Mouse (Mus musculus): Measurements from ENCODE around the gene Tm4sf19. TPM values are rescaled to one million over a fixed set of nuclear protein-coding genes. Genes with fewer than 3 reads are reported as not detected.
"Not testable (repeated sequence)": the region's sequence is repeated elsewhere in the genome, so short reads cannot be mapped to it uniquely, and the experiment has no call there.

The Tm4sf19 gene
- polyA plus RNA-seq, 1 experiment from 2014 or later = not detected

DNA sequence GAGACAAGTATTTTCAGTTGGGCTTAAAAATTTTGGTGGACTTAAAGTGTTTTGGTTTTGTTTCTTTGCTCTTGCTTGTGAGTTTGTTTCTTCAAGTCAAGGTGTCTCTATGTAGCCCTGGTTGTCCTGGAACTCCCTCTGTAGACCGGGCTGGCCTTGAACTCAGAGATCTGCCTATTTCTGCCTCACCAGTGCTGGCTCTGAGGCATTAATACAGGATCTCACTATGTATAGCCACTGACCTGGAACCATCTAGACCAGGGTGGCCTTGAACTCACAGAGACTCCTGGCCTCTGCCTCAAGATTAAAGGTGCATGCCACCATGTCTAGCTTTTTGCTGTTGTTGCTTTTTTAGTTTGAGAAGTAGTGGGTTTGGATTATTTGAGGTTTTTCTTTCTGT lies 31.6 kb downstream of the Tm4sf19 start:
- H3K36me3 ChIP-seq = no peaks in the 10 kb centered on the region
- H3K4me2 ChIP-seq = peak overlapping the region; percentile 87
- no peak overlapping the region for H3K9ac ChIP-seq
- no peak overlapping the region for H3K27ac ChIP-seq
- H3K27me3 ChIP-seq = no peaks in the 10 kb centered on the region
- WGBS = 100% methylated on average over 1 of the region's 1 CpGs
- H3K4me1 ChIP-seq = peaks cover 14% of the 10 kb centered on the region
- peak overlapping the region; percentile 74 for H3K4me3 ChIP-seq (replicated peaks)
- H3K9me3 ChIP-seq (replicated peaks) = no peaks in the 10 kb centered on the region
- no peak for ATAC-seq (replicated peaks; ENCODE audit: low FRiP score)

DNA sequence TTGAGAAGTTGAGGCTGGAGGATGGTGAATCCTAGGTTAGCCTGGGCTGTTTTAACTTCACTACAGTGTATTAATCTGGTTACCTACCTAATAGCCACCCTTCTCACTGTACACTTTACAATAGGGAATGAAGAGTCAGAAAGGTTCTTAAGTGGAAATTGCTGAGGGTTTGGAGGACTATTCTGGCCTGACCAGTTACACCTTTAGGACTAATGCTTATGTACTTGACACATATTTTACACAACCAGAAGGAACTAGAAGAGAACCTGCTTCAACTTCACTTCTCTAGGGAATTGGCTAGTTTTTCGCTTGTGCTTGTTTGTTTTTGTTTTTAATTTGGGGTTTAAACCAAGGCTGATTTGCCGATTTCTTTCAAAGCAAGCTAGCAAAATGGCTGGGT lies 32.8 kb downstream of the Tm4sf19 start:
- Histone ChIP-seq H3K4me2 (no peak overlapping the region), H3K9ac (no peak overlapping the region), H3K27ac (no peak overlapping the region), H3K9me3 (replicated peaks) (no peaks in the 10 kb centered on the region), H3K4me1 (peaks cover 14% of the 10 kb centered on the region), H3K4me3 (replicated peaks) (no peak overlapping the region), H3K27me3 (no peaks in the 10 kb centered on the region), H3K36me3 (no peaks in the 10 kb centered on the region)
- WGBS = 83% methylated on average over 2 of the region's 2 CpGs
- ATAC-seq (replicated peaks; ENCODE audit: low FRiP score) = no peak

DNA sequence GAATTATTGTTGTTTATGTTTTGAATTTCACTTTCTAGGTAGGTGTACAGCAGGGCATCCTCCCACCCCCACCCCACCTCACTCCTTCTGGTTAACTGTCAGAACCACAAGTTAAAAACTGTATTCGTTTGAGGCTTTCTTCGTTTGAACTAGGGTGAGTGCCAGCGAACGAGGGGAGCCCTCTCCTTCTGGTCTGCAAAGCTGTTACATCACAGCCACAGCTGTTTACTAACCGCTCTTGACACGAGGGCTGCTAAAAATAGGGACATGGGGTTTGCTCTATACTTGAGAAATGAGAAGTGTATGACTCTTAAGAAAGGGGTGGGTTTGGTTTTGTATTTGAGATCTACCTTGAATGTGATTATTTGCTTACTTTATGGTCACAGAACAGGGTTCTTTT lies 33.8 kb downstream of the Tm4sf19 start:
- Histone ChIP-seq H3K9ac (no peak overlapping the region), H3K27ac (no peak overlapping the region), H3K4me1 (peaks cover 14% of the 10 kb centered on the region), H3K4me3 (replicated peaks) (no peak overlapping the region), H3K36me3 (no peaks in the 10 kb centered on the region), H3K4me2 (no peak overlapping the region), H3K27me3 (no peaks in the 10 kb centered on the region), H3K9me3 (replicated peaks) (no peaks in the 10 kb centered on the region)
- whole genome bisulfite sequencing = 60% methylated on average over 6 of the region's 6 CpGs
- no peak for ATAC-seq (replicated peaks; ENCODE audit: low FRiP score)

DNA sequence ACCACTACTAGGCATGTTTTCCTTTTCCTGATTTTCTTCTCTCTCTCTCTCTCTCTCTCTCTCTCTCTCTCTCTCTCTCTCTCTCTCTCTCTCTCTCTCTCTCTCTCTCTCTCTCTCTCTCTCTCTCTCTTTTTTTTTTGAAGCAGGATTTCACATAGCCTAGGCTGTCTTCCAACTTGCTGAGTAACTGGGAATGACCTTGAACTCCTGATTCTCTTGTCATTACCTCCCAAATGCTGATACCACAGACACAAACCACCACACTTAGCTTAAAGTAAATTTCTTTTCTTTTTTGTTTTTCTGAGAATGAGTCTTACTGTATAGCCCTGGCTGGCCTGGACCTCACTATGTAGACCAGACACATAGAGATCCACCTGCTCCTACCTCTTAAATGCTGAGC lies 34.4 kb downstream of the Tm4sf19 start:
- Histone ChIP-seq H3K36me3 (no peaks in the 10 kb centered on the region), H3K9ac (no peak overlapping the region), H3K9me3 (replicated peaks) (no peaks in the 10 kb centered on the region), H3K4me1 (peaks cover 11% of the 10 kb centered on the region), H3K4me3 (replicated peaks) (no peak overlapping the region), H3K4me2 (no peak overlapping the region), H3K27me3 (no peaks in the 10 kb centered on the region), H3K27ac (no peak overlapping the region)
- ATAC-seq (replicated peaks; ENCODE audit: low FRiP score) = no peak

DNA sequence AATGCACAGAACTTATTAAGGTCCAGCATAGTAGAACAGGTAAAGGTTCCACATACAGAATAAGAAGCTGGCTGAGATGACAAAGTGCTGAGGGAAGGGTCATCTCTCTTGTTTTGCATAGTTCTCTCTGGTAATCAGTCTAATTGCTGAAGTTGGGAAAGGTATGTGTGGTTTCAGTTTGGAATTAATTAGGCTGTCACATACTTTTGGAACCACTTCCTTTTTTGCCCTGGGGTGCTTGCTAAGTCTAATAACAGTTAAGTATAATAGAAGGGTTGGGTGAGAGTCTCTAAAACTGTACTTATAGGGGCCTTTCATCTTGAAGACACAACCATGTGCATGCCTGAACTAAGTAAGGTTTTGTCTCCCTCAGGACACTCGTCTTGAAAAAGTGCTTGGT lies 36.4 kb downstream of the Tm4sf19 start:
- Histone ChIP-seq H3K36me3 (peaks cover 3% of the 10 kb centered on the region; the same call in 1 of the 2 replicates), H3K27me3 (no peaks in the 10 kb centered on the region), H3K4me2 (no peak overlapping the region), H3K27ac (no peak overlapping the region), H3K4me1 (peaks cover 3% of the 10 kb centered on the region), H3K9ac (no peak overlapping the region), H3K4me3 (replicated peaks) (no peak overlapping the region), H3K9me3 (replicated peaks) (no peaks in the 10 kb centered on the region)
- no peak for ATAC-seq (replicated peaks; ENCODE audit: low FRiP score)
- 75% methylated on average over 1 of the region's 1 CpGs for whole genome bisulfite sequencing

DNA sequence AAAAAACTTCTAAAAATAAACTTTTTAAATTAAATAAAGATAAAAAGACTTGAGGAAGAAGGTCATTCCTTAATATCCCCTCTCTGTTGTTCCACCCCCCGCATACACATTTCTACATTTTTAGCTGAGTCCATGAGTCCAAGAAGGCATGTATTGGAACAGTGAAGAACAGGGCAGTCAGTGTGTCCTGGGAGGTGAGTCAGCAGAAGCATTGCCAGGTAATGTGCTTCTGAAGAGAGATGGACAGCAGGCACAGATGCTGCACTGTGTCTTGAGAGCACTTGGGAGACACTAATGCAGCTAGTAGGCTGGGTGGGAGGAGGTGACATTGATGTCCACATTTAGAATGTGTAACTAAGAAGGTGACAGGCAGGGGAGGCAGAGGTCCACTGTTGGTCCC lies 37.0 kb downstream of the Tm4sf19 start:
- H3K4me2 ChIP-seq = no peak overlapping the region
- H3K4me3 ChIP-seq (replicated peaks) = no peak overlapping the region
- H3K9me3 ChIP-seq (replicated peaks) = no peaks in the 10 kb centered on the region
- H3K27ac ChIP-seq = no peak overlapping the region
- peaks cover 3% of the 10 kb centered on the region; the same call in 1 of the 2 replicates for H3K36me3 ChIP-seq
- WGBS = 94% methylated on average over 1 of the region's 1 CpGs
- no peak overlapping the region for H3K9ac ChIP-seq
- no peak for ATAC-seq (replicated peaks; ENCODE audit: low FRiP score)
- no peaks in the 10 kb centered on the region for H3K27me3 ChIP-seq
- no peaks in the 10 kb centered on the region for H3K4me1 ChIP-seq

DNA sequence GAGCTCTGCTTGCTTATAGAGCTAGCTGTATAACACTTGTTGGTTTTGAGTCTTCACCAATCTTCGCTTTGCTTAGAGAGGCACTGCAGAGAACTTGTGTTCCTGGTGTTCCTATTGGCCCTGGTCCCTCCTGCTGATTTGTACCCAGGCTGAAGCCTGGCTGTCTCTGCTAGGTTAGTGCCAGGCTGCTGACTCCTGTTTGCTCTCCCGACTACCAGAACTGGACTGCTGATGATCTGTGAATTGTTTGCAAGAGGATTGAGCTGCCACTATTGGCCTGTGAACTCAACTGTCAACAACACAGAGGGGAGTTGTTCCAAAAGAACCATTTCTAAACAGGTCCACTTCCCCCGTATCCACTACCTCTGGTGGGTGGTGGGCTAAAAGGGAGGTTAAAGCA lies 41.1 kb downstream of the Tm4sf19 start:
- peaks cover 3% of the 10 kb centered on the region; the same call in 1 of the 2 replicates for H3K36me3 ChIP-seq
- no peak overlapping the region for H3K9ac ChIP-seq
- H3K27me3 ChIP-seq = no peaks in the 10 kb centered on the region
- 86% methylated on average over 3 of the region's 3 CpGs for WGBS
- no peak overlapping the region for H3K4me2 ChIP-seq
- H3K4me3 ChIP-seq (replicated peaks) = no peak overlapping the region
- no peaks in the 10 kb centered on the region for H3K9me3 ChIP-seq (replicated peaks)
- no peak overlapping the region for H3K27ac ChIP-seq
- ATAC-seq (replicated peaks; ENCODE audit: low FRiP score) = no peak
- no peaks in the 10 kb centered on the region for H3K4me1 ChIP-seq

DNA sequence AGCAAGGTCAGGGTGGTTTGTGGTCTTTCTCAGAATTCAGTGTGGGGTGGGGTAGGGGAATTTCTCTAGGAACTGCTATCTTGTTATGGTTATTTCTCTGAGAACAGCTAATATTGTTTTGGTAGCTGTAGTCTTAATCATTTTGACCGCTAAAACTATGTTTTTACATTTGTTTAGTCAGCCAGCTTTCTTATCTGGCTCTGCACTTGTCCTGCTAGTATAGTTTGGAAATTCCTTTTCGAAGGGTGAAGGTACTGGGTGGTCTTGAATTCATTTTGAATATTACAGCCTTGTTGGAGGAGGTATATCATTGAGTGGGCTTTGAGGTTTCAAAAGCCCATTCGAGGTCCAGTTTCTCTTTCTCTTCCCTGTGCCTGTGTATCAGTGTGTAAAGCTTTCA lies 44.3 kb downstream of the Tm4sf19 start:
- not testable (repeated sequence) for H3K9me3 ChIP-seq (replicated peaks); H3K4me3 ChIP-seq (replicated peaks); H3K9ac ChIP-seq; H3K4me1 ChIP-seq; H3K27ac ChIP-seq; H3K27me3 ChIP-seq; H3K4me2 ChIP-seq; H3K36me3 ChIP-seq; ATAC-seq (replicated peaks; ENCODE audit: low FRiP score)
- WGBS = 90% methylated on average over 3 of the region's 3 CpGs

DNA sequence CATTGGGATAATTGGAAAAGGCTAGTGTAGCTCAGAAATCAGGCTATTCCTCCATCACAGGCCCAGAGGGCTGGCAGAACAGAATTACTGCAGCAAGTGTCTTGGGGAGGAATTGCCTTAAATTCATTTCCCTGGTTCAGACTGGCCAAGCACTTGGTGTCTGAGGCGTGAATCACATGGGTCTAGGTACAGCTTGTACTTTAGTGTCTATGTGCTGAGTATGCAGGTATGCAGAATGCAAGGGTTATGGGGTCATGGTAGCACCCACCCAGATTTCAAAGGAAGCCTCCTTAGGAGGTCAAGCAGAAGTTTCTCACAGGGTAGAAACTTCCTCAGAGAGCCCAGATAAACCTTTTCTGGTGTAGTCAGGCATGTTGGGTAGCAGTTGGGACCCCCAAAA lies 45.3 kb downstream of the Tm4sf19 start:
- Histone ChIP-seq H3K27ac (no peak overlapping the region), H3K27me3 (no peaks in the 10 kb centered on the region), H3K4me3 (replicated peaks) (no peak overlapping the region), H3K9ac (no peak overlapping the region), H3K36me3 (no peaks in the 10 kb centered on the region), H3K4me1 (no peaks in the 10 kb centered on the region), H3K9me3 (replicated peaks) (no peaks in the 10 kb centered on the region), H3K4me2 (no peak overlapping the region)
- 89% methylated on average over 1 of the region's 1 CpGs for WGBS
- no peak for ATAC-seq (replicated peaks; ENCODE audit: low FRiP score)

DNA sequence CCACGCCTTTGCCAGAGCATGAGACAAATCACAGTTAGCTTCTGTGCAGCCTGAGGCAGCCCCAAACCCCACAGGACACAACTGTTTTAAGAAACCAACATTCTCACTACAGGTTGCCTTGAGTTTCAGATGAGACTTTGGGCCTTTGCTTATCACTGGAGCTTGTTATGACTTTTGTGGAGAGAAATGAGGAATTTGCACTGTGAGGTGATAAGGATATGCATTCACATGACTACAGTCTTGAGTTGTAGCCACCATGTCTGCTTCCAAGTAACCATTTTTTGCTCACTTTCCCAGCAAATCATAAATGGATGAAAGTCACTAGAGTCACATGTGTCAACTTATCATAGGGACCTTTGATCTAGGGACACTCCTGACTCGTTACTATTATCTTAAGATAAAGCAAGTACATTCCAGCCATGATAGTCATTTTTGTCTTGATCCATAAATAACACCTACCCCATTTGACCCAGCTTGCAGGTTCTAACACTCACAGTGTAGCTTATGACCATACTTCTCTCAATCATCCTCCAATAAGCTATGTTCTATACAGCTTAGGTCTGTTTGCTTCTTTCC lies 46.3 kb downstream of the Tm4sf19 start:
- Histone ChIP-seq H3K27me3 (no peaks in the 10 kb centered on the region), H3K4me3 (replicated peaks) (no peak overlapping the region), H3K27ac (no peak overlapping the region), H3K4me1 (no peaks in the 10 kb centered on the region), H3K9ac (no peak overlapping the region), H3K4me2 (no peak overlapping the region), H3K9me3 (replicated peaks) (no peaks in the 10 kb centered on the region), H3K36me3 (0 out of 2 replicates have a peak, but pooled peaks cover under 1% of the 10 kb centered on the region)
- WGBS = 80% methylated on average over 2 of the region's 2 CpGs
- ATAC-seq (replicated peaks; ENCODE audit: low FRiP score) = no peak

DNA sequence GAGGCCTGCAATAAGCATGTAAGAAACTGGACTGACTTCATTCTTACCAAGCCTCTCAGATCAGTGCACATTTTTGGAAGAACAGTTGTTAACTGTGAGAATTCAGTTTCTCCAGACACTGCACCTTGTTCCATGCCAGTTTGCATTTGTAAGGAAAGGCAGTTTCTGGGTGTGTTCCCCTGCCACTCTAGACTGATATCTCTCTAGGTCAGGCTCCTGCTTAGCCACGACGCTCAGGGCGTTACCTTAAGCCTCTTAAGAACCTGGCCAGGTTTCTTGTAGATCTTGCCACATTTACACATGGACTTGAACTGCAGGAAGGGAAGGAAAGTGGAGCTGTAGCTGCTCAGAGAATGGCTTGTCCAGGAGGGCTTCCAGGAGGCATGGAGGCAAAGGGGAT lies 49.4 kb downstream of the Tm4sf19 start:
- Histone ChIP-seq H3K36me3 (peaks cover 21% of the 10 kb centered on the region), H3K9ac (no peak overlapping the region), H3K27me3 (no peaks in the 10 kb centered on the region), H3K9me3 (replicated peaks) (no peaks in the 10 kb centered on the region), H3K27ac (no peak overlapping the region), H3K4me3 (replicated peaks) (no peak overlapping the region), H3K4me1 (no peaks in the 10 kb centered on the region), H3K4me2 (no peak overlapping the region)
- 91% methylated on average over 3 of the region's 3 CpGs for WGBS
- no peak for ATAC-seq (replicated peaks; ENCODE audit: low FRiP score)

DNA sequence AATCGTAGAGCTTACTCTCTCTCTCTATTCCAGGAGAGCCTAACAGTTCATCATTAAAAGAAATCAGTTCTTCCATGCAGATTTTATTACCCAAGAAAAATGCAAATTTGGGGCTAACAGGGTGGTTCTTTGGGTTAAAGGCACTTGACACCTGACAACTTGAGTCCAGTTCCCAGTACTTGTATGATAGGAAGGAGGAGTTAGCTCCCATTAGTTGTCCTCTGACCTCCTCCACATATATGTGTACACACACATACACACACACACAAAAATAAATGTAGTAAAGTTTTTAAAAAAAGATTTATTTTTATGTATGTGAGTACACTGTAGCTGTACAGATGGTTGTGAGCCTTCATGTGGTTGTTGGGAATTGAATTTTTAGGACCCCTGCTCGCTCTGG lies 49.8 kb downstream of the Tm4sf19 start:
- Histone ChIP-seq H3K4me2 (no peak overlapping the region), H3K9me3 (replicated peaks) (no peaks in the 10 kb centered on the region), H3K27me3 (no peaks in the 10 kb centered on the region), H3K9ac (no peak overlapping the region), H3K36me3 (peaks cover 25% of the 10 kb centered on the region), H3K4me3 (replicated peaks) (no peak overlapping the region), H3K27ac (no peak overlapping the region), H3K4me1 (no peaks in the 10 kb centered on the region)
- ATAC-seq (replicated peaks; ENCODE audit: low FRiP score) = no peak
- WGBS = 82% methylated on average over 2 of the region's 2 CpGs

DNA sequence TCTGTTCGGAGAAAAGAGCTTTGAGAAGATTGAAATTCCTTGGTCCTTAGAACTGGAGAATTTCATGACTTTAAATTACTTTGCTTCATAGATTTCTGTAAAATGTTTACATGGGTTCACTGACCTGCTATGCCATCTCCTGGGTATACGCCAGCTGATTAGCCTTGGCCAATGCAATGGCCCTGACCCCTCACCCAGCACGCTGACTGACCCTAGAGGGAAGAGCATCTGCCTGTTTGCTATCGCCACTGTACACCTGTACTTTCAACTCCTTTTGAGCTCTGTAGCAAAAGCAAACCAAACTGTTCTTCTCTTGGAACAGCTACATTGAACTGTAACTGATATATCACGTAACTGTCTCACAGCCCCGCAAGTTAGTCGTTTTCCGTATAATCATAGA lies 52.8 kb downstream of the Tm4sf19 start:
- Histone ChIP-seq H3K27me3 (no peaks in the 10 kb centered on the region), H3K9me3 (replicated peaks) (no peaks in the 10 kb centered on the region), H3K27ac (no peak overlapping the region), H3K4me2 (no peak overlapping the region), H3K4me1 (no peaks in the 10 kb centered on the region), H3K9ac (no peak overlapping the region), H3K36me3 (peaks cover 44% of the 10 kb centered on the region), H3K4me3 (replicated peaks) (no peak overlapping the region)
- WGBS = 91% methylated on average over 8 of the region's 8 CpGs
- ATAC-seq (replicated peaks; ENCODE audit: low FRiP score) = no peak
